Mouse (Mus musculus) liver, adult 2 months (tissue): ENCODE results near the gene Gm5483. TPM values are rescaled to one million over a fixed set of nuclear protein-coding genes. Genes with fewer than 3 reads are reported as not detected.
"Not testable (repeated sequence)": the region's sequence is repeated elsewhere in the genome, so short reads cannot be mapped to it uniquely, and the experiment has no call there.

Experiments
- DNase-seq: peaks from one replicate; pipeline ENCODE4 v3.0.0-alpha.2; 2011; ENCODE audit warnings: low read depth, low spot score; ENCODE audit errors: extremely low read depth
- H3K27ac ChIP-seq: fragments of 200-500 bp; replicated peaks from 2 replicates; pipeline ENCODE4 v1.5.1; 2012; ENCODE audit warnings: low read depth, mild to moderate bottlenecking, control low read depth, inconsistent platforms, low read length; ENCODE audit not compliant: insufficient read depth
- H3K27me3 ChIP-seq: fragments of 200-500 bp; 2 replicates; pipeline ENCODE4 v1.6.1; 2012; ENCODE audit warnings: mild to moderate bottlenecking, moderate library complexity, low read length, inconsistent platforms; ENCODE audit not compliant: control insufficient read depth, insufficient read depth
- H3K36me3 ChIP-seq: fragments of 200-500 bp; 2 replicates; pipeline ENCODE4 v1.6.1; 2012; ENCODE audit warnings: low read length, inconsistent platforms; ENCODE audit not compliant: control insufficient read depth, insufficient read depth
- H3K4me1 ChIP-seq: fragments of 200-500 bp; 2 replicates; pipeline ENCODE4 v1.6.1; 2011; ENCODE audit warnings: low read length; ENCODE audit not compliant: control insufficient read depth, insufficient read depth
- H3K4me3 ChIP-seq: fragments of 200-500 bp; 2 replicates; pipeline ENCODE4 v1.5.1; 2011; ENCODE audit warnings: low read depth, mild to moderate bottlenecking, control low read depth, low read length, moderate library complexity; ENCODE audit not compliant: insufficient read depth
- H3K79me2 ChIP-seq: fragments of 200-500 bp; 2 replicates; pipeline ENCODE4 v1.6.1; 2012; ENCODE audit warnings: inconsistent platforms, mild to moderate bottlenecking, low read length, moderate library complexity; ENCODE audit not compliant: control insufficient read depth, insufficient read depth
- H3K9ac ChIP-seq: fragments of 200-500 bp; 2 replicates; pipeline ENCODE4 v1.6.1; 2012; ENCODE audit warnings: low read depth, mild to moderate bottlenecking, control low read depth, inconsistent platforms, low read length
- CTCF ChIP-seq: fragments of 200-500 bp; IDR thresholded peaks from 2 replicates; pipeline ENCODE4 v1.5.1; 2011; ENCODE audit warnings: low read depth, low read length, control low read depth
- POLR2A ChIP-seq: fragments of 200-500 bp; IDR thresholded peaks from 2 replicates; pipeline ENCODE4 v1.6.1; 2011; ENCODE audit warnings: low read length, control low read depth; ENCODE audit not compliant: insufficient read depth; ENCODE audit errors: extremely low read depth
- WGBS: fragments of 180-500 bp; shearing (Covaris S2); methylation state at CpG from one replicate; pipeline ENCODE4 v1.1.7; 2018; 5-methylcytosine and 5-hydroxymethylcytosine counted together
- polyA plus RNA-seq: library from polyadenylated mRNA; depleted of rRNA; stranded (reverse); fragments of >200 nt; gene quantifications from 2 replicates; pipeline ENCODE4 v1.2.3, GENCODE M21; 2012; rRNA removed
- total RNA-seq: library from RNA; depleted of rRNA; stranded (reverse); fragments of >200 nt; gene quantifications from 2 replicates; pipeline ENCODE4 v1.2.3, GENCODE M21; 2014; rRNA removed

Gm5483 gene
- total and polyA plus RNA-seq, 2 experiments, result not detected

DNA sequence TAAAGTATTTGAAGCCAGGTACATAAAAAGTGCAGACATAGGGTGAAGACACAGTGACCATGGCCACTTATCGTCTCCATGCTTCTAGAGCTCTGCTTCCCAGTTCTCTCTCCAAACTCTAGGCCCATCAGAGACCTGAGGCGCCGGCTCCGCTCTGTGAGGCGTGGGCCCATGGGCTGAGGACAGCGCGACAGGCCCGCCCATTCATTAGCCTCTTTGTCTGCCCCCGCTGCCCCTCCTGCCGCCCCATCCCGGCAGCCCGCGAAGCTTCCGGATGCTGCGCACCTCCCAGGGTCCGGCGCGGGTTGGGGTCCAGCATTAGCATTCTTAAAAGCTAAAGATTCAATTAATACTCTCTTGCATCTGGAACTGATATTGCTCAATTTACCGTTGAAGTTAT, 15.2 kb downstream of the Gm5483 start:
- no peaks in the 10 kb centered on the region for H3K36me3 ChIP-seq
- no peaks in the 10 kb centered on the region for H3K27me3 ChIP-seq
- DNase-seq, result no peak
- no peaks in the 10 kb centered on the region for H3K79me2 ChIP-seq
- TF ChIP-seq POLR2A, result no peak
- no peak for TF ChIP-seq CTCF
- H3K9ac ChIP-seq, result no peak overlapping the region
- H3K4me3 ChIP-seq, result no peak overlapping the region
- H3K27ac ChIP-seq, result no peak overlapping the region
- WGBS, result 62% methylated on average over 19 of the region's 19 CpGs
- no peaks in the 10 kb centered on the region for H3K4me1 ChIP-seq

DNA sequence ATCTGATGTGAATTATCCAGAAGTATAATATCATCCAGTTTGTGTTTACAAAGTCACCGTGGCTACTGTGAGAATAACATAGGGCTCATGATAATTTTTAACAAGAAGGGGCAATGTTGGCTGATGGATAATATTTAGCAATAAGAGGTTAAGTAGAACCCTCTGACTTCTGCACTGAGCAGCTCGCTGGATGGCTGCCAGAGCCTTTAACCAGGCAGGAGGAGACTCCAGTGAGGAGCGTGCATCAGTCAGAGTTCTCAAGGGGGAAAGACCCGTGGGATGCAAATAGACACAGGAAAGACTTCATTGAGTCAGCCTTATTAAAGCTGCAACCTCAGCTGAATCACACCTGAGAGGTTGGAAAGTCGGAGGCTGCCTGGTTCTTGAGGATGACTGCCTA, 19.8 kb downstream of the Gm5483 start:
- no peaks in the 10 kb centered on the region for H3K4me1 ChIP-seq
- no peaks in the 10 kb centered on the region for H3K27me3 ChIP-seq
- TF ChIP-seq POLR2A (no peak), CTCF (no peak)
- H3K9ac ChIP-seq, result no peak overlapping the region
- H3K36me3 ChIP-seq, result no peaks in the 10 kb centered on the region
- no peaks in the 10 kb centered on the region for H3K79me2 ChIP-seq
- 72% methylated on average over 5 of the region's 5 CpGs for WGBS
- no peak overlapping the region for H3K4me3 ChIP-seq
- no peak for DNase-seq
- H3K27ac ChIP-seq, result no peak overlapping the region

GRCm38 (mm10) chr16:36205684-36206083, 21.7 kb downstream of the Gm5483 start:
- not testable (repeated sequence) for H3K27me3 ChIP-seq, H3K79me2 ChIP-seq, H3K4me1 ChIP-seq, H3K4me3 ChIP-seq, H3K9ac ChIP-seq, H3K27ac ChIP-seq, DNase-seq, H3K36me3 ChIP-seq
- WGBS, result 62% methylated on average over 2 of the region's 2 CpGs

GRCm38 (mm10) chr16:36209967-36210453, 26.0 kb downstream of the Gm5483 start, which contains the start of gene Gm5416:
Gm5416 (plus strand) TSS chr16:36210403.
- Histone ChIP-seq H3K79me2 (no peaks in the 10 kb centered on the region), H3K27ac (no peak within 1 kb of the TSS), H3K4me1 (no peaks in the 10 kb centered on the region), H3K27me3 (no peaks in the 10 kb centered on the region), H3K9ac (no peak within 1 kb of the TSS), H3K36me3 (no peaks in the 10 kb centered on the region), H3K4me3 (no peak within 1 kb of the TSS)
- 78% methylated on average over 2 of the region's 2 CpGs for WGBS
- TF ChIP-seq CTCF (no peak), POLR2A (no peak)
- DNase-seq, result no peak

GRCm38 (mm10) chr16:36221168-36221567, 37.2 kb downstream of the Gm5483 start, which contains the start of gene 2010005H15Rik:
2010005H15Rik (plus strand) TSS chr16:36221468.
- H3K27ac ChIP-seq, H3K27me3 ChIP-seq, DNase-seq, H3K4me3 ChIP-seq, H3K9ac ChIP-seq, H3K4me1 ChIP-seq, H3K36me3 ChIP-seq, H3K79me2 ChIP-seq: not testable (repeated sequence)
- 89% methylated on average over 7 of the region's 7 CpGs for WGBS

Other genes with a start within 250 kb of the Gm5483 start
- gene Parp9, start 245.7 kb upstream of the Gm5483 start, total RNA-seq, result 36.0 and 63.5 TPM in 2 replicates
- 11.9 and 13.7 TPM in 2 replicates for gene Parp9, start 245.7 kb upstream of the Gm5483 start, polyA plus RNA-seq
- gene Dtx3l, start 245.1 kb upstream of the Gm5483 start, total RNA-seq, result 26.0 and 31.6 TPM in 2 replicates
- gene Dtx3l, start 245.1 kb upstream of the Gm5483 start, polyA plus RNA-seq, result 11.2 and 12.2 TPM in 2 replicates
- 21.1 and 21.4 TPM in 2 replicates for gene Kpna1, start 205.5 kb upstream of the Gm5483 start, total RNA-seq
- gene Kpna1, start 205.5 kb upstream of the Gm5483 start, polyA plus RNA-seq, result 5.7 and 6.1 TPM in 2 replicates
- 1.9 and 2.3 TPM in 2 replicates for gene Wdr5b, start 143.0 kb upstream of the Gm5483 start, total RNA-seq
- gene Wdr5b, start 143.0 kb upstream of the Gm5483 start, polyA plus RNA-seq, result 0.51 and 0.73 TPM in 2 replicates
- gene Fam162a, start 112.6 kb upstream of the Gm5483 start, total RNA-seq, result 118 and 129 TPM in 2 replicates
- gene Fam162a, start 112.6 kb upstream of the Gm5483 start, polyA plus RNA-seq, result 69.3 and 73.4 TPM in 2 replicates
- 54.0 and 54.6 TPM in 2 replicates for gene Ccdc58, start 112.5 kb upstream of the Gm5483 start, total RNA-seq
- gene Ccdc58, start 112.5 kb upstream of the Gm5483 start, polyA plus RNA-seq, result 16.2 and 22.3 TPM in 2 replicates
- gene Csta1, start 53.0 kb upstream of the Gm5483 start, total RNA-seq, result not detected in 2 replicates
- gene Csta1, start 53.0 kb upstream of the Gm5483 start, polyA plus RNA-seq, result not detected in 2 replicates
- gene Stfa2l1, start 27.4 kb upstream of the Gm5483 start, total RNA-seq, result not detected in 2 replicates
- gene Stfa2l1, start 27.4 kb upstream of the Gm5483 start, polyA plus RNA-seq, result not detected in 2 replicates
- gene Gm5416, start 26.2 kb downstream of the Gm5483 start, total RNA-seq, result not detected in 2 replicates
- gene Gm5416, start 26.2 kb downstream of the Gm5483 start, polyA plus RNA-seq, result not detected in 2 replicates
- gene 2010005H15Rik, start 37.3 kb downstream of the Gm5483 start, total RNA-seq, result not detected in 2 replicates
- gene 2010005H15Rik, start 37.3 kb downstream of the Gm5483 start, polyA plus RNA-seq, result not detected in 2 replicates
- gene Stfa1, start 92.7 kb downstream of the Gm5483 start, total RNA-seq, result not detected in 2 replicates
- gene Stfa1, start 92.7 kb downstream of the Gm5483 start, polyA plus RNA-seq, result not detected in 2 replicates
- gene BC117090, start 150.1 kb downstream of the Gm5483 start, total RNA-seq, result not detected in 2 replicates
- gene BC117090, start 150.1 kb downstream of the Gm5483 start, polyA plus RNA-seq, result not detected in 2 replicates
- gene BC100530, start 183.5 kb downstream of the Gm5483 start, total RNA-seq, result not detected in 2 replicates
- not detected in 2 replicates for gene BC100530, start 183.5 kb downstream of the Gm5483 start, polyA plus RNA-seq
- gene Stfa2, start 224.2 kb downstream of the Gm5483 start, total RNA-seq, result not detected in 2 replicates
- gene Stfa2, start 224.2 kb downstream of the Gm5483 start, polyA plus RNA-seq, result not detected in 2 replicates